Mouse (Mus musculus) retina, embryonic 14.5 days (tissue): ENCODE measurements around the gene Cngb1.

Experiments
- DNase-seq: peaks from one replicate; pipeline ENCODE4 v3.0.0-alpha.2; 2015; ENCODE audit warnings: low spot score

The Cngb1 gene

DNA sequence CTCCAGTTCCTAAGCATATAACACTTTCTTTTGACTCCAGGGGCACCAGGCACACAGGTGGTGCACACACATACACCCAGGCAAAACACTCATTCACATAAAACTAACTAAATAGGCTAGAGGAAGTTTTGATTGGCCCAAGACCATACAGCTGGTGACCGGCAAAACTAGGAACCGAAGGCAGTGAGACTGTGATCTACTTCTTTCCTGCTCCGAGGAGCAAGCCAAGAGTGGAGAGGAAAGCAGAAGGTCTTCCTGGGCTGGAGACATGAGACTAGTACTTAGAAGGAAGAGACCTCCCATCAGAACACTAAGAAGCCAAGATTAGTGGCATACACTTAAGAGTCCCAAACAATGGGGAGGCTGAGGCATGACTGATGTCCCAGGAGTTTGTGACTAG lies 16.8 kb upstream of the Cngb1 start:
- DNase-seq, result no peak

- peak; percentile 68 for DNase-seq
Measured at GRCm38 (mm10) chr8:95320224-95321139, 14.1 kb upstream of the Cngb1 start.

- DNase-seq, result no peak
Measured at GRCm38 (mm10) chr8:95315350-95315749, 9.0 kb upstream of the Cngb1 start.

DNA sequence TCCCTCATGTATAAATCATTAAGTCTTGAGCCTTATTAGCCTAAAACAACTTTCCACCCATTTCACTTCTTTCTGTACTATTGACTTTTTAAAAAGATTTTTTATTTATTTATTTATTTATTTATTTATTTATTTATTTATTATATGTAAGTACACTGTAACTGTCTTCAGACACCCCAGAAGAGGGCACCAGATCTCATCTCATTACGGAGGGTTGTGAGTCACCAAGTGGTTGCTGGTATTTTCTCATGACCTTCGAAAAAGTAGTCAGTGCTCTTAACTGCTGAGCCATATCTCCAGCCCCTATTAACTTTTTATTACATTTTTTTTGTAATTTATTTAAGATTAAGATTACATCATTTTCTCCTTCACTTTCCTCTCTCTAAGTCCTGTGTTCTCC lies 8.3 kb upstream of the Cngb1 start:
- DNase-seq, result no peak

GRCm38 (mm10) chr8:95313857-95314256 lies 7.5 kb upstream of the Cngb1 start:
- DNase-seq, result no peak

DNA sequence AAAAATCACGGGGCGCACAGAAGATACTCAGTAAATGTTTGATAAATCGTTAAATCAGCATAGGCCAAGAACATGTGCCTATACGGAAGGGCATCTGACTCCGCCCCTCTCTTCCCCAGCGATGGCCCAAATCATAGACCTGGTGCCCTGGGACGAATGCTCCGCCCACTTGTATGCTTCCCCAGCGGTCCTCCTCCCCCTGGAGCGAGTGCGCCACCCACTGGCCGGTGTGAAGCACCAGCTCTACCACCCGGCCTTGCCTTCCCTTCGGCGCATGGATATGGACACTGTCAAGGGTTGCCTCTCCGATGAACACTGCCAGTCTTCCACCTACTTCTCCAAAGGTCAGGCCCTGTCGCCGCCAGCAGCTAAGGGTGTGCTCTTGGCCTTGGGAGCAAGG lies 6.5 kb upstream of the Cngb1 start:
- no peak for DNase-seq

DNA sequence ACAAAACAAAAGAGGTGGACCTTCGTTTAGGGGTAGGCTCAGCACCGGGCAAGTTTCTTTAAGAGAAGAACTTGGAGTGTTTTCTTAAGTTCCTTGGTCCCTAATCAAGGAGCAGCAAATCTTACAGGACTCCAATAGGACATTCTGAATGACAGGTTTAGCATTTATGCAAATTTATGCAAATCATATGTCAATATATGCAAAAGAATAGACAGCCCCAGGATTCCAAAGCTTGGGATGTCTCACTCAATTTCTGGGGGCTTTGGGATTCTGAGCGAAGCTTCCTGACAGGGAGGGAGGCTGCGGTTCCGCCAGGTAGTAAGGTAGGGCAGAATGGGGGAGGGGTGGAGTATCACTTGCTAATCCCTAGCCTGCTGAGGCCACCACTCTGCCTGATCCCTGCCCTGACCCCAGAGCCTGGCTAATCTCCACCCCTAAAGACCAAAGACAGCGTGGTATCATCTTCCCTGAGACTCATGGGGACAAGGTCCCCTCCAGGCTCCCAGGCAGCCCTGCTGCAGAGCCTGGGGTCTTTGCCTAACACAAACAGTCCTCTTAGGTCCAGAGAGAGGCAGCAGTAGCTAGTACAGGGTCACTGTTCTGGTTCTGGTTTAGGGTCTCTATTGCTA lies 4.1 kb upstream of the Cngb1 start, which contains the start of gene Tepp:
Tepp (plus strand) TSS at position 225 of the 629 bp plus-strand sequence.
- peak; percentile 19 for DNase-seq

DNA sequence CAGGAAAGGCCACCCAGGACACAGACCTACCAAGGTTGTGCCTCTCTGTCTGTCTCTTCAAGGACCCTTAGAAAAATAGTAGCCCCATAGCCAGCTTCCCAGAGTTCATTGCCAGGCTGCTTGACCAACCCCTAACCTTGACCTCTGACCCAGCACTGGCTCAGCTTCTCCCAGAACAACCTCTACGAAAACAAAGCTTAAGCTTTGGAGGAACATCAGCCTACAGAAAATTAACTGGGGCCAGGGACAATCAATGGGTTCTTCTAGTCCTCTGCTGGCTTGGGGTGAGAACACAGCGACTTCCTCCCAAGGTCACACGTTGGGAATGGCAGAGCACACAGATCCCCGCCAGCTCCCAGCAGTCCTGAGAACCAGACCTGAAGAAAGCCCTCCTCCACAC lies 859 bp downstream of the Cngb1 start:
- no peak for DNase-seq

DNA sequence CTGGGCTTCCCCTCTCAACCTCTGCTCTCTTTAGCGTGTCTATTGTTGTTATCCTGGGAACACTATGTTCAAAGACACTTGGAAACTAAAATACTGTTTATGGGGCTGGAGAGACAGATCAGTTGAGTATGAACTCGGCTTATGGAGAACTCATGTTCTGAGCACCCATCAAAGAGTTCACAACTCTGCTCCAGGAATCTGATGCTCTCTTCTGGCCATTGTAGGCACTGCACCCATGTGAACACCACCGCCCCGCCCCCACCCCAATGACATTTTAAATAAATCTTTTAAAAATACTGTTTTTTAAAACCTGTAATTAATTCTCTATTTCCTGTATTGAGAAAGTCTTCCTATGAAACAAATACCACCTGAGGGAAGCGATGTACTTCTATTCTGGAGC lies 4.0 kb downstream of the Cngb1 start:
- peak; percentile 64 for DNase-seq

- DNase-seq, result no peak
Measured at GRCm38 (mm10) chr8:95293891-95294290, 12.5 kb downstream of the Cngb1 start.

DNA sequence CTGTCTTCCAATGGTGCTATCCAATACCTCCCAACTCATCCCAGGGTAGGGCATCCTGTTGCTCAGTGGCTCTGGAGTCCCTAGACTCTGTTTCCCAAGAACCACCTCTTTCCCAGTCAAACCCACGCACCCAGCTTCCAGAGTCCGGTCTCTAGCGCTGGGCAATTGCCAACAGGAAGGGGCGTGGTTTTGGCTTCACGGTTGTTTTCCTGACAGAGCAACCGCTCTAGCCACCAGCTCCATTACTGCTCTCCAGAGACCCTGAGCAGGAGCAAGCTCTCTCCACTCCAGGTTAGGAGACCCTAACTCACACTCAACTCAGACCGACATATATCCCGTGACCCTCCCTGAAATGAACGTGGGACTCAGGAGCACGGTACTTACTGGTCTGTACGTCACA lies 13.2 kb downstream of the Cngb1 start:
- DNase-seq, result no peak

DNA sequence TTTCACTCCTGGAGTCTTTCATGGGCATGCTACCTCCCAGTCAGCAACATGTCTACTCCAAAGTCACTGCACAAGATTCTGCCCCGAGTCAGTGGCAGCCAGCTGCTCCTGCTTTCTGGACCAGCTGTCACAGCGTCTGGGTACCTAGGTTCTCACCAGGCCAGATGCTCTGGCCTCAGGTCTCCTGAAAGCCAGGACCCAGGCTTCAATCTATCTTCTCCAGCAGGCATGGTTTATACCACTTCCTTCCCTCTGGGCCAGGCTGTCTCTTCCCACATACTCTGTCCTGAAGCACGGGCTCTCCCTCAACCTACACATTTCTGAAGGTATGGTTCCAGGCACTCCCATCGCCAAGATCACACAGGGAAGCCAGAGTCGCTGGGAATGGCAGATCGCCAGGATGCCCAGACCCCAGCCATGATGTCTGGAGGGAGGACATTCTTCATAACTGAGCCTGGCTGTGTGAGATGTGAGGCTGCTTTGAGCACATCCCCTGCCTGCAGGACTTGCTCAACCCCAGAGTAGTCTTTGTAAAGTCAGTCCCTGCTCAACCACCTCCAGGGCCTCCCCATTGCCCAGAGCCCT lies 17.2 kb downstream of the Cngb1 start:
- no peak for DNase-seq

GRCm38 (mm10) chr8:95281493-95281892 lies 24.9 kb downstream of the Cngb1 start:
- DNase-seq, result no peak

- DNase-seq, result no peak
Measured at GRCm38 (mm10) chr8:95272871-95273270, 33.5 kb downstream of the Cngb1 start.

GRCm38 (mm10) chr8:95271841-95272240 lies 34.5 kb downstream of the Cngb1 start:
- no peak for DNase-seq

GRCm38 (mm10) chr8:95270501-95270900 lies 35.9 kb downstream of the Cngb1 start:
- DNase-seq, result no peak

- no peak for DNase-seq
Measured at GRCm38 (mm10) chr8:95262181-95262580, 44.2 kb downstream of the Cngb1 start.

DNA sequence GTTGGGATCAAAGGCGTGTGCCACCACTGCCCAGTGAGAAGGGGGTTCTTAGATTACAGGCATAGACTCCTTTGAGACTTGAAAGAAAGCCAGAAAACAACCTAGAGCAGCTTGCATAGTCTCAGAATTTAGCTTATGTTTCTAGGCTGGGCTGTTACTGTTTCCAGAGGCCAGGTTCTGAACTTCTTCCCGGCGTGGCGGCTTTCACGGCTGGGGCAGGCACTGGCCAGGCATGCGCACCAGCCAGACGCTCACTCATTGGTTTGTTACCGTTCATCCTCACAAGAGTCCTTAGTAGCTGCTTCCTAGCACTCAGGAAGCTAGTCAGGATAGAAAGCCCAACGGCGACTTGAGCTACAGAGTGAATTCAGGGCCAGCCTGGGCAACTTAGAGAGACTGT lies 50.8 kb downstream of the Cngb1 start:
- no peak for DNase-seq

GRCm38 (mm10) chr8:95254564-95255434 lies 51.6 kb downstream of the Cngb1 start:
- DNase-seq, result peak; percentile 99

- DNase-seq, result peak; percentile 24
Measured at GRCm38 (mm10) chr8:95252056-95252455, 54.3 kb downstream of the Cngb1 start.

DNA sequence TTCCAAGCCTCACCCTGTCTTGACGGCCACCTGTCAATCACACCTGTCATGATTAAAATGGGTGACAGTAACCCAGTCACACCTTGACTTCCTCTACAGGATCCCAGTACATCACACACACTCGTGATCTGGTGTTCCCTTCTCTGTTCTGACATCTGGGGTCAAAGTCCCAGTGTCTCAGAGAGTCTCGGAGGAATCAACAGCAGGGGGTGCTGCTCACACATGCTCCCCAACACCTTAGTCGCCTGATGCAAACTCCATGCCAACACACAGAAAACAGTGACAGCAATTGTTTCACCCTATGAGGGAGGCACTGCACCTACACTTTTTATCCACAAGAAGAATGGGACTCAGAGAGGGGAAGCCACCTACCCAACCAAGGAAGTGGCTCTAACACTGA lies 56.5 kb downstream of the Cngb1 start:
- peak; percentile 16 for DNase-seq

DNA sequence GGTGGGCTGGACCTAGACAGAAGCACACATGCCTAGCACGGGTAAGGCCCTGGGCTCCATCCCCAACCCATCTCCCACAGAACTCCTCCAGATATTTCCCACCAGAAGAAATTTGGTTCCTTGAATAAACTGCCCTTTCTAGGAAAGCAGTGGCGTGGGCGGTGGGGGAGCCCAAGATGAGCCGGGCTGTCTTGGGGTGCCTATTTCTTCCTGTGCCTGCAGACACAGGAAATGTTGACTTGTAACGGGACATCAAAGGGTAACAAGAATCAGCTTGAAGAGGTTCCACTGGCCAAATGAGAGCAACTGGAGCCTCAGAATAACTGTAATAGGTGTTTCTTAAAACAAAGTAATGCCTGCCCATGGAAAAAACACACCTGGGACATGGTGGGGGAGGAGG lies 59.1 kb downstream of the Cngb1 start:
- DNase-seq, result no peak
